Mouse (Mus musculus): ENCODE data around the gene Mfsd14a.

DNA sequence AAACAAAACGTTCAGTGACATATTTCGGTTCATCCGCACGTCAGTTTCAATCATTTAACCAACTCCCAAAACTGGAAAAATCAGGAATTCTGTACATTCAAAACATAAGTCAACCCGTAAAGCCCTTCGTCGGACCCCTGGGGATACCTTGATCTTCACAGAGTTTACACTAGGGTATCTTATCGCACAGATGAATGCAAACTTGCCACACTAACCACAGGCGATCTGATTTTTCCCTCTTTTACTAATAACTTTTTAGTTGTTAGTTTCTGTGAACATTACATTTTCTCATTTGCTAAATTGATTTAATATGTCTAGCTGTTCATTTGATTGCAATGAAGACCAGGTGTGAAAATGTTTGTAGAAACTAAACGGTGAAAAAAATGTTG lies 66.9 kb downstream of the Mfsd14a start:
- no peak for TF ChIP-seq CTCF (IDR thresholded peaks at IDR 0.05; ENCODE audit: control insufficient read depth, insufficient read depth, insufficient read length)
- no peak for TF ChIP-seq MYOD1 (IDR thresholded peaks at IDR 0.05; ENCODE audit: control insufficient read depth, insufficient read length, low read depth)
- no peak for TF ChIP-seq CEBPB (IDR thresholded peaks at IDR 0.05; ENCODE audit: low read depth)
- TF ChIP-seq MAX (IDR thresholded peaks at IDR 0.05), result no peak
- no peak for TF ChIP-seq MYOG (IDR thresholded peaks at IDR 0.05; ENCODE audit: control insufficient read depth, extremely low read depth, insufficient read length)
